Mouse (Mus musculus) megakaryocyte, embryonic 14.5 days (primary cell): ENCODE data around the gene Olfr1388. TPM values are rescaled to one million over a fixed set of nuclear protein-coding genes. Genes with fewer than 3 reads are reported as not detected.
"Not testable (repeated sequence)": the region's sequence is repeated elsewhere in the genome, so short reads cannot be mapped to it uniquely, and the experiment has no call there.

Experiments used
- H3K27me3 ChIP-seq: replicated peaks from 2 replicates; pipeline ENCODE3; 2012; ENCODE audit warnings: inconsistent platforms
- H3K36me3 ChIP-seq: replicated peaks from 2 replicates; pipeline ENCODE3; 2012; ENCODE audit warnings: low read length, inconsistent platforms, mixed read lengths
- H3K4me1 ChIP-seq: 2 replicates; pipeline ENCODE4 v1.6.1; 2012; ENCODE audit warnings: inconsistent platforms
- H3K4me3 ChIP-seq: replicated peaks from 2 replicates; pipeline ENCODE3; 2012; ENCODE audit warnings: moderate library complexity, mild to moderate bottlenecking, inconsistent platforms
- H3K9me3 ChIP-seq: 2 replicates; pipeline ENCODE4 v1.6.1; 2012; ENCODE audit warnings: inconsistent platforms
- FLI1 ChIP-seq: IDR thresholded peaks from 2 replicates; pipeline ENCODE4 v1.6.1; 2012; ENCODE audit warnings: low read length, inconsistent platforms, mixed read lengths
- GATA1 ChIP-seq: IDR thresholded peaks from 3 replicates; pipeline ENCODE4 v1.6.1; 2012; ENCODE audit warnings: mixed read lengths, low read length, inconsistent platforms, borderline replicate concordance
- polyA plus RNA-seq: library from polyadenylated mRNA; stranded (reverse); fragments of >175 nt; gene quantifications from 2 replicates; pipeline ENCODE4 v1.2.3, GENCODE M21; 2012; ENCODE audit warnings: low replicate concordance; ENCODE audit not compliant: insufficient read depth

Olfr1388 gene
- not detected in 2 replicates for polyA plus RNA-seq

- Histone ChIP-seq H3K4me1 (no peaks in the 10 kb centered on the region), H3K9me3 (peaks cover 10% of the 10 kb centered on the region), H3K4me3 (no peak within 1 kb of the TSS), H3K27me3 (no peaks in the 10 kb centered on the region), H3K36me3 (no peaks in the 10 kb centered on the region)
- TF ChIP-seq GATA1 = no peak
- TF ChIP-seq FLI1 = no peak
Observed at GRCm38 (mm10) chr11:49436411-49436810, at the start of gene Olfr1388. Gene Olfr1388, plus strand, starts transcription at chr11:49436624.

- not testable (repeated sequence) for H3K4me1 ChIP-seq
Observed at GRCm38 (mm10) chr11:49392707-49393106, 43.7 kb upstream of the Olfr1388 start.

GRCm38 (mm10) chr11:49406784-49407183, 29.6 kb upstream of the Olfr1388 start:
- H3K9me3 ChIP-seq = peaks cover 5% of the 10 kb centered on the region; the same call in 1 of the 2 replicates
- H3K27me3 ChIP-seq = no peaks in the 10 kb centered on the region
- peaks cover 21% of the 10 kb centered on the region for H3K36me3 ChIP-seq
- no peak for TF ChIP-seq GATA1
- TF ChIP-seq FLI1 = no peak
- no peak overlapping the region for H3K4me3 ChIP-seq
- H3K4me1 ChIP-seq = peaks cover 27% of the 10 kb centered on the region

More at GRCm38 (mm10) chr11:49392707-49393106, 43.7 kb upstream of the Olfr1388 start:
- not testable (repeated sequence) for H3K27me3 ChIP-seq, H3K36me3 ChIP-seq, H3K9me3 ChIP-seq, H3K4me3 ChIP-seq

- Histone ChIP-seq H3K36me3 (peaks cover 13% of the 10 kb centered on the region), H3K9me3 (peaks cover 11% of the 10 kb centered on the region), H3K4me3 (no peak overlapping the region), H3K4me1 (peaks cover 22% of the 10 kb centered on the region), H3K27me3 (no peaks in the 10 kb centered on the region)
- TF ChIP-seq FLI1 (no peak), GATA1 (no peak)
Observed at GRCm38 (mm10) chr11:49410540-49410939, 25.9 kb upstream of the Olfr1388 start.

- H3K9me3 ChIP-seq = no peaks in the 10 kb centered on the region
Observed at GRCm38 (mm10) chr11:49422767-49423166, 13.7 kb upstream of the Olfr1388 start, which contains the start of gene Olfr1389. Gene Olfr1389, plus strand, starts transcription at chr11:49423067.

GRCm38 (mm10) chr11:49425257-49425927, 11.0 kb upstream of the Olfr1388 start:
- no peaks in the 10 kb centered on the region for H3K9me3 ChIP-seq
- no peaks in the 10 kb centered on the region for H3K4me1 ChIP-seq
- H3K4me3 ChIP-seq = no peak overlapping the region
- TF ChIP-seq GATA1 (no peak), FLI1 (no peak)
- peaks cover 19% of the 10 kb centered on the region for H3K27me3 ChIP-seq
- no peaks in the 10 kb centered on the region for H3K36me3 ChIP-seq

More at GRCm38 (mm10) chr11:49422767-49423166, 13.7 kb upstream of the Olfr1388 start, which contains the start of gene Olfr1389:
- no peak within 1 kb of the TSS for H3K4me3 ChIP-seq
- TF ChIP-seq FLI1 = no peak
- TF ChIP-seq GATA1 = no peak
- no peaks in the 10 kb centered on the region for H3K4me1 ChIP-seq
- peaks cover 14% of the 10 kb centered on the region for H3K27me3 ChIP-seq
- no peaks in the 10 kb centered on the region for H3K36me3 ChIP-seq

- peaks cover 14% of the 10 kb centered on the region for H3K9me3 ChIP-seq
- TF ChIP-seq FLI1 = no peak
- no peak for TF ChIP-seq GATA1
- H3K27me3 ChIP-seq = peaks cover 22% of the 10 kb centered on the region
Observed at GRCm38 (mm10) chr11:49429641-49430040, 6.8 kb upstream of the Olfr1388 start.

GRCm38 (mm10) chr11:49455043-49455442, 18.6 kb downstream of the Olfr1388 start, which contains the start of gene Olfr1387:
Gene Olfr1387, plus strand, starts transcription at chr11:49455343.
- no peaks in the 10 kb centered on the region for H3K9me3 ChIP-seq
- no peak within 1 kb of the TSS for H3K4me3 ChIP-seq
- TF ChIP-seq GATA1 = no peak
- no peak for TF ChIP-seq FLI1
- no peaks in the 10 kb centered on the region for H3K4me1 ChIP-seq
- no peaks in the 10 kb centered on the region for H3K36me3 ChIP-seq
- H3K27me3 ChIP-seq = peaks cover 8% of the 10 kb centered on the region

More at GRCm38 (mm10) chr11:49429641-49430040, 6.8 kb upstream of the Olfr1388 start:
- Histone ChIP-seq H3K4me1 (no peaks in the 10 kb centered on the region), H3K4me3 (no peak overlapping the region), H3K36me3 (no peaks in the 10 kb centered on the region)

GRCm38 (mm10) chr11:49464746-49465145, 28.3 kb downstream of the Olfr1388 start, which contains the start of gene Olfr1386:
Gene Olfr1386, plus strand, starts transcription at chr11:49465046.
- not testable (repeated sequence) for H3K9me3 ChIP-seq, H3K4me3 ChIP-seq, H3K36me3 ChIP-seq, H3K4me1 ChIP-seq
- peaks cover 10% of the 10 kb centered on the region for H3K27me3 ChIP-seq

GRCm38 (mm10) chr11:49485973-49486372, 49.5 kb downstream of the Olfr1388 start:
- no peaks in the 10 kb centered on the region for H3K36me3 ChIP-seq
- TF ChIP-seq FLI1 = no peak
- TF ChIP-seq GATA1 = no peak
- no peak overlapping the region for H3K4me3 ChIP-seq
- no peaks in the 10 kb centered on the region for H3K4me1 ChIP-seq
- H3K27me3 ChIP-seq = peaks cover 6% of the 10 kb centered on the region
- H3K9me3 ChIP-seq = no peaks in the 10 kb centered on the region

- not testable (repeated sequence) for H3K4me3 ChIP-seq, H3K9me3 ChIP-seq, H3K4me1 ChIP-seq, H3K27me3 ChIP-seq, H3K36me3 ChIP-seq
Observed at GRCm38 (mm10) chr11:49488770-49489169, 52.3 kb downstream of the Olfr1388 start, which contains the start of gene Olfr1385. Gene Olfr1385, plus strand, starts transcription at chr11:49489070.
